Mouse (Mus musculus) neural tube, embryonic 11.5 days (tissue): Measurements from ENCODE around the gene Prkcb. TPM values are rescaled to one million over a fixed set of nuclear protein-coding genes. Genes with fewer than 3 reads are reported as not detected.

Experiments used
- ATAC-seq: fragments of 200-750 bp; cut with Nextera tagmentation; 2 replicates; pipeline ENCODE4 v1.8.0; 2017; ENCODE audit warnings: moderate number of reproducible peaks, mild to moderate bottlenecking, moderate TSS enrichment, moderate library complexity; ENCODE audit not compliant: insufficient read depth, low FRiP score, low TSS enrichment
- DNase-seq: peaks from one replicate; pipeline ENCODE4 v3.0.0-alpha.2; 2015; ENCODE audit warnings: low spot score
- H3K27ac ChIP-seq: fragments of 300-500 bp; sonication (generic); 2 replicates; pipeline ENCODE4 v1.5.1; 2014; ENCODE audit warnings: low read depth, mild to moderate bottlenecking, low read length
- H3K27me3 ChIP-seq: fragments of 300-500 bp; sonication (generic); 2 replicates; pipeline ENCODE4 v1.6.1; 2014; ENCODE audit warnings: mild to moderate bottlenecking, low read length, mixed read lengths; ENCODE audit not compliant: control insufficient read depth, insufficient read depth
- H3K36me3 ChIP-seq: fragments of 300-500 bp; sonication (generic); 2 replicates; pipeline ENCODE4 v1.6.1; 2014; ENCODE audit warnings: mild to moderate bottlenecking, low read length, moderate library complexity, mixed read lengths; ENCODE audit not compliant: control insufficient read depth, insufficient read depth
- H3K4me1 ChIP-seq: fragments of 300-500 bp; sonication (generic); 2 replicates; pipeline ENCODE4 v1.6.1; 2014; ENCODE audit warnings: low read length, mixed read lengths; ENCODE audit not compliant: control insufficient read depth, insufficient read depth
- H3K4me2 ChIP-seq: fragments of 300-500 bp; sonication (generic); 2 replicates; pipeline ENCODE4 v1.6.1; 2014; ENCODE audit warnings: low read depth, mild to moderate bottlenecking, moderate library complexity
- H3K4me3 ChIP-seq: fragments of 300-500 bp; sonication (generic); 2 replicates; pipeline ENCODE4 v1.5.1; 2014; ENCODE audit warnings: low read depth, low read length
- H3K9ac ChIP-seq: fragments of 300-500 bp; sonication (generic); 2 replicates; pipeline ENCODE4 v1.6.1; 2014; ENCODE audit warnings: mild to moderate bottlenecking, low read length
- H3K9me3 ChIP-seq: fragments of 300-500 bp; sonication (generic); 2 replicates; pipeline ENCODE4 v1.6.1; 2016; ENCODE audit warnings: low read length; ENCODE audit not compliant: control insufficient read depth
- WGBS: fragments of 180-500 bp; shearing (Covaris S2); extraction: QIAGEN DNeasy Blood & Tissue Kit; methylation state at CpG from one replicate; pipeline ENCODE4 v1.1.7; 2014; 5-methylcytosine and 5-hydroxymethylcytosine counted together
- polyA plus RNA-seq: library from polyadenylated mRNA; unstranded; fragments of >200 nt; fragmentation: Nextera tagmentation; extraction: Ambion mirVana; gene quantifications from 2 replicates; pipeline ENCODE4 v1.2.1, GENCODE M21; 2014

Gene Prkcb
- polyA plus RNA-seq, 1 experiment from 2014 or later = 13.4 TPM

GRCm38 (mm10) chr7:122435561-122435960, 147.0 kb downstream of the Prkcb start:
- no peaks in the 10 kb centered on the region for H3K9me3 ChIP-seq
- H3K4me1 ChIP-seq = no peaks in the 10 kb centered on the region
- 92% methylated on average over 7 of the region's 7 CpGs for WGBS
- no peak overlapping the region for H3K27ac ChIP-seq
- DNase-seq (no peak), ATAC-seq (no peak)
- H3K9ac ChIP-seq = no peak overlapping the region
- no peak overlapping the region for H3K4me3 ChIP-seq
- no peaks in the 10 kb centered on the region for H3K27me3 ChIP-seq
- H3K36me3 ChIP-seq = no peaks in the 10 kb centered on the region
- H3K4me2 ChIP-seq = no peak overlapping the region

GRCm38 (mm10) chr7:122437390-122437789, 148.8 kb downstream of the Prkcb start:
- Histone ChIP-seq H3K9me3 (no peaks in the 10 kb centered on the region), H3K36me3 (no peaks in the 10 kb centered on the region), H3K4me1 (no peaks in the 10 kb centered on the region), H3K9ac (no peak overlapping the region), H3K27me3 (no peaks in the 10 kb centered on the region), H3K4me3 (no peak overlapping the region), H3K4me2 (no peak overlapping the region), H3K27ac (no peak overlapping the region)
- ATAC-seq (no peak), DNase-seq (no peak)
- 90% methylated on average over 1 of the region's 1 CpGs for WGBS

- Histone ChIP-seq H3K4me3 (no peak overlapping the region), H3K36me3 (no peaks in the 10 kb centered on the region), H3K9me3 (no peaks in the 10 kb centered on the region), H3K27ac (no peak overlapping the region), H3K4me1 (no peaks in the 10 kb centered on the region), H3K4me2 (no peak overlapping the region), H3K27me3 (no peaks in the 10 kb centered on the region), H3K9ac (no peak overlapping the region)
- 62% methylated on average over 6 of the region's 6 CpGs for WGBS
- DNase-seq = peak; percentile 56
- ATAC-seq = no peak
Observed at GRCm38 (mm10) chr7:122445056-122445455, 156.5 kb downstream of the Prkcb start.

- WGBS = 81% methylated on average over 8 of the region's 8 CpGs
- ATAC-seq (no peak), DNase-seq (no peak)
- Histone ChIP-seq H3K36me3 (no peaks in the 10 kb centered on the region), H3K4me1 (no peaks in the 10 kb centered on the region), H3K9ac (no peak overlapping the region), H3K9me3 (no peaks in the 10 kb centered on the region), H3K4me2 (no peak overlapping the region), H3K4me3 (no peak overlapping the region), H3K27ac (no peak overlapping the region), H3K27me3 (no peaks in the 10 kb centered on the region)
Observed at GRCm38 (mm10) chr7:122452671-122453070, 164.1 kb downstream of the Prkcb start.

GRCm38 (mm10) chr7:122459203-122459965, 170.8 kb downstream of the Prkcb start:
- Histone ChIP-seq H3K4me3 (no peak overlapping the region), H3K4me2 (no peak overlapping the region), H3K9ac (no peak overlapping the region), H3K27me3 (no peaks in the 10 kb centered on the region), H3K4me1 (no peaks in the 10 kb centered on the region), H3K9me3 (no peaks in the 10 kb centered on the region), H3K27ac (no peak overlapping the region), H3K36me3 (no peaks in the 10 kb centered on the region)
- DNase-seq (peak; percentile 91), ATAC-seq (peak; percentile 68)
- WGBS = 75% methylated on average over 9 of the region's 9 CpGs

- Histone ChIP-seq H3K27ac (no peak overlapping the region), H3K36me3 (no peaks in the 10 kb centered on the region), H3K27me3 (no peaks in the 10 kb centered on the region), H3K4me3 (no peak overlapping the region), H3K9me3 (no peaks in the 10 kb centered on the region), H3K9ac (no peak overlapping the region), H3K4me2 (no peak overlapping the region), H3K4me1 (no peaks in the 10 kb centered on the region)
- no peak for DNase-seq
- ATAC-seq = no peak
- 45% methylated on average over 2 of the region's 2 CpGs for WGBS
Observed at GRCm38 (mm10) chr7:122460020-122460419, 171.5 kb downstream of the Prkcb start.

GRCm38 (mm10) chr7:122465823-122466549, 177.4 kb downstream of the Prkcb start:
- no peak overlapping the region for H3K9ac ChIP-seq
- ATAC-seq = no peak
- no peak overlapping the region for H3K4me3 ChIP-seq
- no peak for DNase-seq
- H3K9me3 ChIP-seq = no peaks in the 10 kb centered on the region
- no peaks in the 10 kb centered on the region for H3K36me3 ChIP-seq
- H3K27ac ChIP-seq = no peak overlapping the region
- no peak overlapping the region for H3K4me2 ChIP-seq
- H3K4me1 ChIP-seq = no peaks in the 10 kb centered on the region
- 58% methylated on average over 8 of the region's 8 CpGs for WGBS
- H3K27me3 ChIP-seq = no peaks in the 10 kb centered on the region

GRCm38 (mm10) chr7:122466722-122467121, 178.2 kb downstream of the Prkcb start:
- no peak overlapping the region for H3K4me2 ChIP-seq
- no peak overlapping the region for H3K4me3 ChIP-seq
- no peaks in the 10 kb centered on the region for H3K36me3 ChIP-seq
- no peak overlapping the region for H3K9ac ChIP-seq
- no peaks in the 10 kb centered on the region for H3K4me1 ChIP-seq
- 81% methylated on average over 2 of the region's 2 CpGs for WGBS
- no peak overlapping the region for H3K27ac ChIP-seq
- no peaks in the 10 kb centered on the region for H3K9me3 ChIP-seq
- no peaks in the 10 kb centered on the region for H3K27me3 ChIP-seq
- no peak for ATAC-seq
- DNase-seq = no peak

GRCm38 (mm10) chr7:122467831-122468230, 179.3 kb downstream of the Prkcb start:
- DNase-seq (no peak), ATAC-seq (no peak)
- Histone ChIP-seq H3K27ac (no peak overlapping the region), H3K9me3 (no peaks in the 10 kb centered on the region), H3K36me3 (no peaks in the 10 kb centered on the region), H3K4me3 (no peak overlapping the region), H3K4me2 (no peak overlapping the region), H3K4me1 (no peaks in the 10 kb centered on the region), H3K27me3 (no peaks in the 10 kb centered on the region), H3K9ac (no peak overlapping the region)
- WGBS = 77% methylated on average over 8 of the region's 8 CpGs
